Mouse (Mus musculus): ENCODE data around the gene Chst15. TPM values are rescaled to one million over a fixed set of nuclear protein-coding genes. Genes with fewer than 3 reads are reported as not detected.

The Chst15 gene
- polyA plus RNA-seq, 1 experiment from 2014 or later = 6.2 TPM

- no peak overlapping the region for H3K4me2 ChIP-seq (ENCODE audit: low read depth, low read length)
- H3K36me3 ChIP-seq (ENCODE audit: control insufficient read depth, insufficient read depth) = no peaks in the 10 kb centered on the region
- WGBS = 63% methylated on average over 5 of the region's 5 CpGs
- no peak for ATAC-seq (replicated peaks; ENCODE audit: extremely low read depth, insufficient read depth, low FRiP score)
- no peak overlapping the region for H3K9ac ChIP-seq (ENCODE audit: low read length)
- peaks cover 6% of the 10 kb centered on the region; the same call in 1 of the 2 replicates for H3K4me1 ChIP-seq (ENCODE audit: control insufficient read depth, insufficient read depth, low read length)
- H3K4me3 ChIP-seq (ENCODE audit: low read length) = no peak overlapping the region
- no peaks in the 10 kb centered on the region for H3K9me3 ChIP-seq (replicated peaks; ENCODE audit: control insufficient read depth, low read length)
- no peak overlapping the region for H3K27ac ChIP-seq (ENCODE audit: low read length)
- no peaks in the 10 kb centered on the region for H3K27me3 ChIP-seq (ENCODE audit: control insufficient read depth, insufficient read depth, low read length)
Measured at GRCm38 (mm10) chr7:132308537-132309191, 8.4 kb downstream of the Chst15 start.

- ATAC-seq (replicated peaks; ENCODE audit: extremely low read depth, insufficient read depth, low FRiP score) = no peak
- Histone ChIP-seq H3K9ac (ENCODE audit: low read length) (no peak overlapping the region), H3K4me1 (ENCODE audit: control insufficient read depth, insufficient read depth, low read length) (peaks cover 6% of the 10 kb centered on the region; the same call in 1 of the 2 replicates), H3K4me3 (ENCODE audit: low read length) (no peak overlapping the region), H3K9me3 (replicated peaks; ENCODE audit: control insufficient read depth, low read length) (no peaks in the 10 kb centered on the region), H3K27me3 (ENCODE audit: control insufficient read depth, insufficient read depth, low read length) (no peaks in the 10 kb centered on the region), H3K27ac (ENCODE audit: low read length) (no peak overlapping the region), H3K36me3 (ENCODE audit: control insufficient read depth, insufficient read depth) (no peaks in the 10 kb centered on the region), H3K4me2 (ENCODE audit: low read depth, low read length) (no peak overlapping the region)
- 47% methylated on average over 6 of the region's 6 CpGs for WGBS
Measured at GRCm38 (mm10) chr7:132307722-132308271, 9.2 kb downstream of the Chst15 start.

GRCm38 (mm10) chr7:132306671-132307412 is 10.2 kb downstream of the Chst15 start:
- H3K9me3 ChIP-seq (replicated peaks; ENCODE audit: control insufficient read depth, low read length) = no peaks in the 10 kb centered on the region
- no peak overlapping the region for H3K9ac ChIP-seq (ENCODE audit: low read length)
- H3K4me3 ChIP-seq (ENCODE audit: low read length) = no peak overlapping the region
- 86% methylated on average over 8 of the region's 8 CpGs for WGBS
- ATAC-seq (replicated peaks; ENCODE audit: extremely low read depth, insufficient read depth, low FRiP score) = no peak
- H3K36me3 ChIP-seq (ENCODE audit: control insufficient read depth, insufficient read depth) = no peaks in the 10 kb centered on the region
- H3K4me1 ChIP-seq (ENCODE audit: control insufficient read depth, insufficient read depth, low read length) = peaks cover 11% of the 10 kb centered on the region; the same call in 1 of the 2 replicates
- H3K27me3 ChIP-seq (ENCODE audit: control insufficient read depth, insufficient read depth, low read length) = no peaks in the 10 kb centered on the region
- H3K4me2 ChIP-seq (ENCODE audit: low read depth, low read length) = no peak overlapping the region
- H3K27ac ChIP-seq (ENCODE audit: low read length) = no peak overlapping the region

- no peaks in the 10 kb centered on the region for H3K36me3 ChIP-seq (ENCODE audit: control insufficient read depth, insufficient read depth)
- no peaks in the 10 kb centered on the region for H3K9me3 ChIP-seq (replicated peaks; ENCODE audit: control insufficient read depth, low read length)
- WGBS = 75% methylated on average over 5 of the region's 5 CpGs
- H3K4me1 ChIP-seq (ENCODE audit: control insufficient read depth, insufficient read depth, low read length) = peaks cover 13% of the 10 kb centered on the region; the same call in 1 of the 2 replicates
- no peak overlapping the region for H3K9ac ChIP-seq (ENCODE audit: low read length)
- no peak for ATAC-seq (replicated peaks; ENCODE audit: extremely low read depth, insufficient read depth, low FRiP score)
- H3K27me3 ChIP-seq (ENCODE audit: control insufficient read depth, insufficient read depth, low read length) = no peaks in the 10 kb centered on the region
- no peak overlapping the region for H3K4me3 ChIP-seq (ENCODE audit: low read length)
- no peak overlapping the region for H3K27ac ChIP-seq (ENCODE audit: low read length)
- no peak overlapping the region for H3K4me2 ChIP-seq (ENCODE audit: low read depth, low read length)
Measured at GRCm38 (mm10) chr7:132305492-132306375, 11.3 kb downstream of the Chst15 start.

GRCm38 (mm10) chr7:132304424-132305085 is 12.5 kb downstream of the Chst15 start:
- Histone ChIP-seq H3K36me3 (ENCODE audit: control insufficient read depth, insufficient read depth) (no peaks in the 10 kb centered on the region), H3K9me3 (replicated peaks; ENCODE audit: control insufficient read depth, low read length) (no peaks in the 10 kb centered on the region), H3K27ac (ENCODE audit: low read length) (no peak overlapping the region), H3K4me3 (ENCODE audit: low read length) (no peak overlapping the region), H3K4me1 (ENCODE audit: control insufficient read depth, insufficient read depth, low read length) (peaks cover 17% of the 10 kb centered on the region; the same call in 1 of the 2 replicates), H3K4me2 (ENCODE audit: low read depth, low read length) (no peak overlapping the region), H3K27me3 (ENCODE audit: control insufficient read depth, insufficient read depth, low read length) (no peaks in the 10 kb centered on the region), H3K9ac (ENCODE audit: low read length) (no peak overlapping the region)
- WGBS = 69% methylated on average over 8 of the region's 8 CpGs
- no peak for ATAC-seq (replicated peaks; ENCODE audit: extremely low read depth, insufficient read depth, low FRiP score)

DNA sequence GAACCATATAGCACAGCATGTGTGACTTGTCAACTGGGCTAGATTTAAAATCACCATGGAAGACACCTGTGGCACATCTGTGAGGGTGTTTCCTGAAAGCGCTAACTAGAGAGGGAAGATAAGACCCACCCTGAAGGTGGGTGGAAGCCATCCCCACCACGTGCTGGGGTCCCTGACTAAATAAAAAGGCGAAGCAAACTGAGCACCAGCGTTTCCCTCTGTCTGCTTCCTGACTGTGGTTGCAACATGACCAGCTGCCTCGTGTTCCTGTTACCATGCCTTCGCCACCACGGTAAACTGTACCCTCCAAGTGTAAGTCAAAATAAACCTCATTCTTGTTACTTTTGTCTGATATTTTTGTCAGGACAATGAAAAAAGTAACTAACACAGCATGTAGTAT is 13.0 kb downstream of the Chst15 start:
- ATAC-seq (replicated peaks; ENCODE audit: extremely low read depth, insufficient read depth, low FRiP score) = no peak; the same call in 1 of the 2 replicates
- H3K4me1 ChIP-seq (ENCODE audit: control insufficient read depth, insufficient read depth, low read length) = peaks cover 17% of the 10 kb centered on the region; the same call in 1 of the 2 replicates
- H3K9ac ChIP-seq (ENCODE audit: low read length) = no peak overlapping the region
- no peak overlapping the region for H3K4me2 ChIP-seq (ENCODE audit: low read depth, low read length)
- H3K36me3 ChIP-seq (ENCODE audit: control insufficient read depth, insufficient read depth) = no peaks in the 10 kb centered on the region
- no peak overlapping the region for H3K27ac ChIP-seq (ENCODE audit: low read length)
- no peak overlapping the region for H3K4me3 ChIP-seq (ENCODE audit: low read length)
- 59% methylated on average over 7 of the region's 7 CpGs for WGBS
- no peaks in the 10 kb centered on the region for H3K27me3 ChIP-seq (ENCODE audit: control insufficient read depth, insufficient read depth, low read length)
- no peaks in the 10 kb centered on the region for H3K9me3 ChIP-seq (replicated peaks; ENCODE audit: control insufficient read depth, low read length)

DNA sequence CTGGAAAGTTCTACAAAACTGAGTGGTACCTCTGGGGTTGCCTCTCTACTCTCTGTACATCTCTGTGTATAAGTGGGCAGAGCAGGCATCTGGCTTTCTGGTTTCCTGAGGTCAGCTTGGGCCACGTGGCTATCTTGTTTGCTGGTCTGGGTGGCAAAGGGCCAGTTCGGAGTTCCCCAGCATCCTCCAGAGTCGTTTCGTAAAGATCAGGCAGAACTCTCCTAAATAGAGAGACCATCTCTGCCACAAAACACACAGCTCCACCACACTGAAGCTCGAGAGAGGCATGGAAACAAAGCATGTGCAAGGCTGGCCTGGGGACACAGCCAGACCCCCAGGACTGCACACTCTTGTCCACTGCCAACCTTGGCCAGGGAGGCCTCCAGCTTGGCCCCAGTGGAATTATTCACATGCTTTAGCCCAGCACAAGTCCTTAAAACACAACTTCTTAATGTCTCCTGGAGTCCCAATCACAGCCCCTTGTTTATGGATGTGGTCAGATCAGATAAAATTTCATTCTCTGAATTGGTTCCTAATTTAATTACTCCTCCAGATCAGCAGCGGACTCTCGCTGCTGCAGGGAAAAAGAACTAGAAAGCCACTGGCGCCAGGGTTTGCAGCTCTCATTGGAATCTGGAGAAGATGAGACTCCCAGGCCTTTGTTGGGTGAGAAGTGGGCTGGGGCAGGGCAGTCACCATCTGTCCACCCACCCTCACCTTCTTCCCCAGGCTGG is 14.4 kb downstream of the Chst15 start:
- ATAC-seq (replicated peaks; ENCODE audit: extremely low read depth, insufficient read depth, low FRiP score) = no peak
- Histone ChIP-seq H3K36me3 (ENCODE audit: control insufficient read depth, insufficient read depth) (no peaks in the 10 kb centered on the region), H3K9me3 (replicated peaks; ENCODE audit: control insufficient read depth, low read length) (no peaks in the 10 kb centered on the region), H3K4me2 (ENCODE audit: low read depth, low read length) (no peak overlapping the region), H3K27me3 (ENCODE audit: control insufficient read depth, insufficient read depth, low read length) (no peaks in the 10 kb centered on the region), H3K27ac (ENCODE audit: low read length) (no peak overlapping the region), H3K9ac (ENCODE audit: low read length) (no peak overlapping the region), H3K4me3 (ENCODE audit: low read length) (no peak overlapping the region), H3K4me1 (ENCODE audit: control insufficient read depth, insufficient read depth, low read length) (peaks cover 17% of the 10 kb centered on the region; the same call in 1 of the 2 replicates)
- WGBS = 59% methylated on average over 8 of the region's 8 CpGs

Measured in heart, embryonic 16.5 days (tissue).